Mouse (Mus musculus) hindbrain, embryonic 16.5 days (tissue): Measurements from ENCODE around the gene Rph3al. TPM values are rescaled to one million over a fixed set of nuclear protein-coding genes. Genes with fewer than 3 reads are reported as not detected.

Source experiments
- ATAC-seq: fragments of 200-750 bp; cut with Nextera tagmentation; 2 replicates; pipeline ENCODE4 v1.8.0; 2017; ENCODE audit warnings: moderate TSS enrichment, moderate library complexity
- H3K27ac ChIP-seq: fragments of 300-500 bp; sonication (generic); 2 replicates; pipeline ENCODE4 v1.5.1; 2014; ENCODE audit warnings: low read depth, mild to moderate bottlenecking, control low read depth, low read length, moderate library complexity
- H3K27me3 ChIP-seq: fragments of 300-500 bp; sonication (generic); replicated peaks from 2 replicates; pipeline ENCODE4 v1.6.1; 2014; ENCODE audit warnings: low read length; ENCODE audit not compliant: control insufficient read depth, insufficient read depth
- H3K36me3 ChIP-seq: fragments of 300-500 bp; sonication (generic); 2 replicates; pipeline ENCODE4 v1.6.1; 2014; ENCODE audit warnings: mild to moderate bottlenecking, low read length, moderate library complexity, mixed read lengths; ENCODE audit not compliant: control insufficient read depth, insufficient read depth
- H3K4me1 ChIP-seq: fragments of 300-500 bp; sonication (generic); 2 replicates; pipeline ENCODE4 v1.6.1; 2014; ENCODE audit warnings: low read depth, low read length; ENCODE audit not compliant: control insufficient read depth, insufficient read depth
- H3K4me2 ChIP-seq: fragments of 300-500 bp; sonication (generic); 2 replicates; pipeline ENCODE4 v1.6.1; 2014; ENCODE audit warnings: mild to moderate bottlenecking, low read length, control low read depth, moderate library complexity
- H3K4me3 ChIP-seq: fragments of 300-500 bp; sonication (generic); 2 replicates; pipeline ENCODE4 v1.5.1; 2014; ENCODE audit warnings: mild to moderate bottlenecking, low read length, control low read depth, moderate library complexity
- H3K9ac ChIP-seq: fragments of 300-500 bp; sonication (generic); 2 replicates; pipeline ENCODE4 v1.6.1; 2014; ENCODE audit warnings: low read depth, mild to moderate bottlenecking, control low read depth, low read length, moderate library complexity
- H3K9me3 ChIP-seq: fragments of 300-500 bp; sonication (generic); 2 replicates; pipeline ENCODE4 v1.6.1; 2014; ENCODE audit warnings: mild to moderate bottlenecking, low read length, moderate library complexity; ENCODE audit not compliant: control insufficient read depth
- WGBS: fragments of 180-500 bp; shearing (Covaris S2); extraction: QIAGEN DNeasy Blood & Tissue Kit; methylation state at CpG from one replicate; pipeline ENCODE4 v1.1.7; 2014; 5-methylcytosine and 5-hydroxymethylcytosine counted together
- polyA plus RNA-seq: library from polyadenylated mRNA; unstranded; fragments of >200 nt; fragmentation: Nextera tagmentation; extraction: Ambion mirVana; gene quantifications from 2 replicates; pipeline ENCODE4 v1.2.1, GENCODE M21; 2015

Rph3al gene
- polyA plus RNA-seq, 1 experiment from 2014 or later = 3.4 TPM

DNA sequence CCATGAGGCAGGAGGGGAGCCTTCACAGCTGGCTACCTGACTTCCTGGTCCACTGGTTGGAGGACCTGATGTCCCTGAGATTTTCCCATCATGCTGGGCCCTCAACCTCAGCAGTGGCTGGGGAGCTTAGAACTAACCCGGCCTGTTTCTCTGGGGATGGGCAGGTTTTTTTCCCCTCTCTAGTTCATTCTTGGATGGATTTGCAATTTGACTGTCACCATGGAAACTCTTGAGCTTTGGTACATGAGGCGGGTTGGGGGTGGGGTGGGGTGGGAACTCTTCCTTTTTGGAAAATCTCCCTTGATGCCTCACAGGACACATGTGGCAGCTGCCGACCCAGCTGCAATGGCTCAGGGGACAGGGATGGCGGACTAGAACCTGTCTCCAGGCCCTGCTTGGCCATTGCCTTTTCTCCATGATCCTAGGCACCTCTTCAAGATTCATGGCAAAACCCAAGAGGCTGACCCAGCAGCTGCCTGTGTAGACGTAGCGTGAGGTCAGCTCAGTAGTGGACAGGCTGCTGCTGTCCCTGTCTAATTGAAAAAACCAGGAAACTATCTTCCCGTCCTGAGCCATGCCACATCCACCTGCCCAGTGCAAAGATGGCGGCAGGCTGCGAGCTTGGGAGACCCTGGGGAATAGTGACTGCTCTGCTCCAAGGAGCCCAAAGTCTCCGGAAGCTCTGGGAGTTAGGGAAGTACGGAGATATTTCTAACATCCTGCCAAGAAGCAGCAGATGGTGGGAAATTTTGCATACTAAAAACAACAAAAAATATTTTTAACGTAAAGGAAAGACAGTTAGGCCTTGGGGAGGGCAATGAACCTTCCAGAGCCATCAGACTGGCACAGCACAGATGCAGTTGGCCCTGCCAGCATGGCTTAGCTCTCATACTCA, 98.4 kb downstream of the Rph3al start:
- no peak overlapping the region for H3K9ac ChIP-seq
- H3K9me3 ChIP-seq = no peaks in the 10 kb centered on the region
- H3K4me2 ChIP-seq = no peak overlapping the region
- H3K4me1 ChIP-seq = peaks cover 4% of the 10 kb centered on the region; the same call in 1 of the 2 replicates
- H3K27me3 ChIP-seq = no peaks in the 10 kb centered on the region; the same call in 1 of the 2 replicates
- no peaks in the 10 kb centered on the region for H3K36me3 ChIP-seq
- WGBS = 68% methylated on average over 12 of the region's 12 CpGs
- H3K27ac ChIP-seq = no peak overlapping the region
- ATAC-seq = no peak
- no peak overlapping the region for H3K4me3 ChIP-seq

- 64% methylated on average over 10 of the region's 10 CpGs for WGBS
- no peak overlapping the region for H3K4me2 ChIP-seq
- no peak for ATAC-seq
These were observed 99.3 kb downstream of the Rph3al start for GRCm38 (mm10) chr11:75838861-75839426.

DNA sequence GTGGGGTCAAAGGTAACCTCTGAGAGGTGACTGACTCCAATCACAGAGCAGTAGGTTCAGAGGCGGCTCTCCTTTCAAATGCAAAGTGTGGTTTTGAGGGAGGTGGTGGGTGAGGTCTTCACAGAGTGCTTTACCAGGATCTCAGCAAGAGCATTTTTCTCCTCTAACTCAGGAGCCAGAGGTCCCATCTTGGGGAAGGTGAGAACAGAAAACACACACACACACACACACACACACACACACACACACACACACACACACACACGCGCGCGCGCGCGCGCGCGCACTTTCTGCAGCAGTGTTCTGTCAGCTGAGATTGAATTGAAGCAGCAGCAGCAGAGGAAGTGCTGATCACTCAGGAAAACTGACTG, 102.0 kb downstream of the Rph3al start:
- Histone ChIP-seq H3K4me3 (no peak overlapping the region), H3K36me3 (no peaks in the 10 kb centered on the region), H3K27me3 (no peaks in the 10 kb centered on the region), H3K4me1 (no peaks in the 10 kb centered on the region; the same call in 1 of the 2 replicates), H3K9me3 (no peaks in the 10 kb centered on the region), H3K27ac (no peak overlapping the region), H3K9ac (no peak overlapping the region), H3K4me2 (no peak overlapping the region)
- 66% methylated on average over 11 of the region's 11 CpGs for WGBS
- ATAC-seq = no peak

More at GRCm38 (mm10) chr11:75838861-75839426, 99.3 kb downstream of the Rph3al start:
- no peak overlapping the region for H3K4me3 ChIP-seq
- no peak overlapping the region for H3K9ac ChIP-seq
- peaks cover 4% of the 10 kb centered on the region; the same call in 1 of the 2 replicates for H3K4me1 ChIP-seq
- H3K9me3 ChIP-seq = no peaks in the 10 kb centered on the region
- no peak overlapping the region for H3K27ac ChIP-seq
- H3K27me3 ChIP-seq = no peaks in the 10 kb centered on the region; the same call in 1 of the 2 replicates
- H3K36me3 ChIP-seq = no peaks in the 10 kb centered on the region

GRCm38 (mm10) chr11:75835587-75836239, 102.5 kb downstream of the Rph3al start:
- Histone ChIP-seq H3K4me3 (no peak overlapping the region), H3K4me1 (no peaks in the 10 kb centered on the region; the same call in 1 of the 2 replicates), H3K27me3 (no peaks in the 10 kb centered on the region), H3K9ac (no peak overlapping the region), H3K4me2 (no peak overlapping the region), H3K36me3 (no peaks in the 10 kb centered on the region), H3K27ac (no peak overlapping the region), H3K9me3 (no peaks in the 10 kb centered on the region)
- no peak for ATAC-seq
- 80% methylated on average over 11 of the region's 11 CpGs for WGBS

DNA sequence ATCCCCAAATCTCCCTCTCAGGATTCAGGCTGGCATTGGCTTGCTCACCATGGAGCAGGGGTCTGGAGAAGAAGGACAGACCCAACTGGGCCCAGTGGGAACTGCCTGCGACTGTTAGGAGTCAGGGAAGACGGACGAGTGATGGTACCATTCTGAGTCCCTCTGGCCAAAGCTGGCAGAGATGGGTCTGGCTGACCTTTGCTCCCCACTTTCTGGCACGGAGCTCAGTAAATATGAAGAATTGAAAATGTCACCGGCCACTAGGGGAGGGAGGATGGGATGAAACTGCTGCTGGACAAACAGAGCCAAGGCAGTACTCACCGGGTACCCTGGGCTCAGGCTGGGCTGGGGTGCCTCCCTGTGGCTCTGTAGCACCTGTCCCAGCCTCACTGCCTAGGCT, 105.1 kb downstream of the Rph3al start:
- H3K4me1 ChIP-seq = no peaks in the 10 kb centered on the region
- H3K4me2 ChIP-seq = no peak overlapping the region
- WGBS = 82% methylated on average over 6 of the region's 6 CpGs
- H3K27me3 ChIP-seq = no peaks in the 10 kb centered on the region
- no peaks in the 10 kb centered on the region for H3K36me3 ChIP-seq
- H3K9me3 ChIP-seq = no peaks in the 10 kb centered on the region
- H3K27ac ChIP-seq = no peak overlapping the region
- H3K4me3 ChIP-seq = no peak overlapping the region
- H3K9ac ChIP-seq = no peak overlapping the region
- ATAC-seq = no peak

GRCm38 (mm10) chr11:75830386-75830785, 107.8 kb downstream of the Rph3al start:
- no peak overlapping the region for H3K4me2 ChIP-seq
- WGBS = 88% methylated on average over 3 of the region's 3 CpGs
- H3K27ac ChIP-seq = no peak overlapping the region
- H3K27me3 ChIP-seq = no peaks in the 10 kb centered on the region
- H3K9me3 ChIP-seq = no peaks in the 10 kb centered on the region
- H3K9ac ChIP-seq = no peak overlapping the region
- H3K36me3 ChIP-seq = no peaks in the 10 kb centered on the region
- no peak overlapping the region for H3K4me3 ChIP-seq
- no peaks in the 10 kb centered on the region for H3K4me1 ChIP-seq
- ATAC-seq = no peak

- WGBS = 79% methylated on average over 8 of the region's 8 CpGs
- H3K4me2 ChIP-seq = no peak overlapping the region
- H3K9ac ChIP-seq = no peak overlapping the region
- H3K36me3 ChIP-seq = no peaks in the 10 kb centered on the region
- H3K9me3 ChIP-seq = no peaks in the 10 kb centered on the region
- H3K27me3 ChIP-seq = no peaks in the 10 kb centered on the region
- no peak for ATAC-seq
- H3K4me3 ChIP-seq = no peak overlapping the region
- no peak overlapping the region for H3K27ac ChIP-seq
- H3K4me1 ChIP-seq = 0 out of 2 replicates have a peak, but pooled peaks cover 3% of the 10 kb centered on the region
These were observed 110.8 kb downstream of the Rph3al start for GRCm38 (mm10) chr11:75827414-75827813.

- no peak overlapping the region for H3K4me3 ChIP-seq
- no peaks in the 10 kb centered on the region for H3K9me3 ChIP-seq
- no peaks in the 10 kb centered on the region for H3K27me3 ChIP-seq
- no peak overlapping the region; the same call in 1 of the 2 replicates for H3K9ac ChIP-seq
- ATAC-seq = no peak
- H3K27ac ChIP-seq = no peak overlapping the region
- 0 out of 2 replicates have a peak, but pooled peaks cover 3% of the 10 kb centered on the region for H3K4me1 ChIP-seq
- H3K4me2 ChIP-seq = no peak overlapping the region
- WGBS = 54% methylated on average over 7 of the region's 7 CpGs
- H3K36me3 ChIP-seq = no peaks in the 10 kb centered on the region
These were observed 114.7 kb downstream of the Rph3al start for GRCm38 (mm10) chr11:75823506-75823905.

DNA sequence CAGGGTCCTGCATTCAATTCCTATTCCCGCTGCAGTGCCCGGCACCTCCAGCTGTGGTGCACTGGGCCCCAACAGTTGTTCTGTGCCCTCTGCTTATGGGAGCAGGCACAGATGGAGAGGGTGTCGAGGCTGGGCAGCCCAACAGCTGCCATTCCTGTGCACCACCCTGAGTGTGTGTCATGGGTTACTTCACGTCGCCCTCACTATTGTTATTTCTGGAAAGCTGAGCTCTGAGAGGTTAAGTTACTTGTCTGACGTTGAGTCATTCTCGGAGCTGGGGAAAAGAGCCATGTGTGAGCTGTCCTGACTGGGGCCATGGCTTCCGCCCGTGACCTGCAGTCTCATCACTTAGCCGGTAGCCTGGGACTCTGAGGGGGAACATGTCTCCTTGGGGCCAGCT, 125.1 kb downstream of the Rph3al start:
- 66% methylated on average over 10 of the region's 10 CpGs for WGBS
- Histone ChIP-seq H3K4me2 (no peak overlapping the region), H3K27me3 (no peaks in the 10 kb centered on the region), H3K4me1 (no peaks in the 10 kb centered on the region; the same call in none of the 2 replicates), H3K4me3 (no peak overlapping the region), H3K9me3 (no peaks in the 10 kb centered on the region), H3K9ac (no peak overlapping the region), H3K36me3 (no peaks in the 10 kb centered on the region), H3K27ac (no peak overlapping the region)
- no peak for ATAC-seq
